16 mouse cellular contexts compared by ENCODE assay signal in the genomic region with DNA sequence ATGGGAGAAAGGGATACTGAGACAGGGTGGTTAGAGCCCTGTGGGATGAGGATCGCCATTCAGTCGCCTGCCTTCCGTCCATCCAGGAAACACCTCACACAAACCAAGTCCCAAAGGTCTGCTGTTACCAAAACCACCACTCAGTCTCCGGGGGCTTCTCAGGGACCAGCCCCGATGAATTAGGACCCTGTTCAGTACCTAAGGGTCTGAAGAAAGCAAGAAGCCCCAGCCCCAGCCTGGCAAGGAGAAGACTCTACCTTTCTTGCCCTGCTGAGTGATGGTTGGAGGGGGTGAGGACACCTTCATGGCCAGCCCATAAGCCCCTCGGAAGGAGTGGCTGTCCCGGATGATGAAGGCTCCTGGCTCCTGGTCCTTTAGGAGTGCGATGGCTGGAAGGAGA.
DNase-seq lines count a peak whose midpoint lies in the region; ATAC-seq lines count a peak whose summit lies in the region.
"Had no signal": no experiment of that assay in that cellular context is flagged by ENCODE, and none has a peak within 500 bp of the region (broad histone marks: within the 10 kb centered on the region; RNA-seq: fewer than 3 reads in every experiment).

No protein-coding gene starts in this region.

- WGBS in kidney, embryonic 15.5 days, result 96% methylated on average over 8 of the region's 8 CpGs
- WGBS in embryonic facial prominence, embryonic 10.5 days, result 91% methylated on average over 8 of the region's 8 CpGs

- no peak overlapping the region for H3K27ac ChIP-seq in kidney, embryonic 15.5 days
- H3K27ac ChIP-seq in embryonic facial prominence, embryonic 10.5 days (replicated peaks), result no peak overlapping the region
- H3K27ac ChIP-seq: embryonic facial prominence, embryonic 12.5 days; forebrain, embryonic 15.5 days; left cerebral cortex, adult 2 months; limb, embryonic 10.5 days had no signal

- H3K4me2 ChIP-seq in kidney, embryonic 15.5 days, result no peak overlapping the region
- H3K4me2 ChIP-seq: embryonic facial prominence, embryonic 12.5 days; forebrain, embryonic 15.5 days; liver, embryonic 11.5 days; lung, embryonic 14.5 days had no signal

- ATAC-seq in kidney, embryonic 15.5 days (replicated peaks; ENCODE audit: low FRiP score), result no peak
- ATAC-seq: forebrain, embryonic 15.5 days had no signal

- peak; percentile 91 for DNase-seq in heart, adult 11 months
- DNase-seq in heart, postnatal 25 days (ENCODE audit: low spot score), result no peak
- DNase-seq in kidney, postnatal 25 days, result peak; percentile 1 to 28
- DNase-seq in urinary bladder, adult 2 months (ENCODE audit: low spot score), result peak; percentile 15
- DNase-seq in urinary bladder, postnatal 4 days (ENCODE audit: low spot score in 2 of 2), result no peak
- no peak for DNase-seq in embryonic facial prominence, embryonic 10.5 days (ENCODE audit: low spot score)
- DNase-seq: adrenal gland, adult 8-10 months; cerebellum, adult 8-10 months; lung, embryonic 14.5 days had no signal

- peaks cover 4% of the 10 kb centered on the region; the same call in 1 of the 2 replicates for H3K4me1 ChIP-seq in kidney, embryonic 15.5 days
- H3K4me1 ChIP-seq in embryonic facial prominence, embryonic 10.5 days, result peaks cover 7% of the 10 kb centered on the region
- H3K4me1 ChIP-seq: forebrain, embryonic 15.5 days had no signal

- no peak overlapping the region for H3K9ac ChIP-seq in kidney, embryonic 15.5 days
- H3K9ac ChIP-seq: embryonic facial prominence, embryonic 12.5 days; forebrain, embryonic 15.5 days; lung, embryonic 14.5 days had no signal

- intact Hi-C loops in heart, postnatal 25 days (cut with DNase I), result no loop called here

- no peaks in the 10 kb centered on the region for H3K27me3 ChIP-seq in kidney, embryonic 15.5 days
- H3K27me3 ChIP-seq in embryonic facial prominence, embryonic 10.5 days (replicated peaks; ENCODE audit: low read depth, poor library complexity, severe bottlenecking), result no peaks in the 10 kb centered on the region
- H3K27me3 ChIP-seq: embryonic facial prominence, embryonic 12.5 days; forebrain, embryonic 15.5 days had no signal

- H3K9me3 ChIP-seq in kidney, embryonic 15.5 days (replicated peaks), result no peaks in the 10 kb centered on the region
- H3K9me3 ChIP-seq in embryonic facial prominence, embryonic 10.5 days, result no peaks in the 10 kb centered on the region
- H3K9me3 ChIP-seq: embryonic facial prominence, embryonic 12.5 days; forebrain, embryonic 15.5 days; limb, embryonic 10.5 days; megakaryocyte, embryonic 14.5 days had no signal

- H3K4me3 ChIP-seq in kidney, embryonic 15.5 days (replicated peaks), result no peak overlapping the region
- H3K4me3 ChIP-seq in embryonic facial prominence, embryonic 10.5 days, result no peak overlapping the region
- H3K4me3 ChIP-seq: embryonic facial prominence, embryonic 12.5 days; forebrain, embryonic 15.5 days; left cerebral cortex, adult 2 months; limb, embryonic 10.5 days; megakaryocyte, embryonic 14.5 days had no signal

- H3K36me3 ChIP-seq in kidney, embryonic 15.5 days, result peaks cover 99% of the 10 kb centered on the region
- peaks cover 96% of the 10 kb centered on the region for H3K36me3 ChIP-seq in embryonic facial prominence, embryonic 10.5 days (replicated peaks)
- H3K36me3 ChIP-seq: forebrain, embryonic 15.5 days had no signal

Comparison
In these comparisons a context has a peak if more than half of its experiments do, and no peak if none do; other contexts are left out.
1. DNase-seq: peak in heart, adult 11 months (single experiment), kidney, postnatal 25 days (2 of 2) and urinary bladder, adult 2 months (single experiment); none in heart, postnatal 25 days (single experiment), urinary bladder, postnatal 4 days (0 of 2) and embryonic facial prominence, embryonic 10.5 days (single experiment).